ENCODE assay signal across 32 mouse cellular contexts in the genomic region with DNA sequence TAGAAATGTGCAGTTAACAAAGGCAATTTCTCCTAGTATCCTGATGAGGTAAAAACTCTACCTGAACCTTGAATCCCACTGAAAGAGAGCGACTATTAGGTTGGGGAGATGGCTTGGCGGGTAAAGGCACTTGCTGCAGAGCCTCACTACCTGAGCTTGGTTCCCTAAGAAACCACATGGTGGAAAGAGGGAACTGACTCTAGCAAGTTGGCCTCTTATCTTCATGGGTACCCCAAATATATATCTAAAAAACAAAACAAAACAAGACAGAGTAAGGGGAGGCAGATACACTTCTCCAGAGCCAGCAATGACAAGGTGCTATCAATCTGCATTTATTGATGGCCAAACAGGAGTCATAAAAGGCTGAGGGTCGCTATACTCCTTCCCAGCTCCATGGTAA. TPM values are rescaled to one million over a fixed set of nuclear protein-coding genes. Genes with fewer than 3 reads are reported as not detected.
"Had no signal": no experiment of that assay in that cellular context is flagged by ENCODE, and none has a peak within 500 bp of the region (broad histone marks: within the 10 kb centered on the region; RNA-seq: fewer than 3 reads in every experiment).

No protein-coding gene starts in this region.

- H3K4me1 ChIP-seq: heart, embryonic 13.5 days; heart, embryonic 15.5 days; hindbrain, embryonic 12.5 days; intestine, embryonic 15.5 days; limb, embryonic 12.5 days; liver, embryonic 13.5 days; liver, embryonic 15.5 days had no signal

- H3K9me3 ChIP-seq: heart, embryonic 13.5 days; heart, embryonic 15.5 days; hindbrain, embryonic 10.5 days; hindbrain, embryonic 12.5 days; intestine, embryonic 15.5 days; limb, embryonic 10.5 days; liver, embryonic 13.5 days; liver, embryonic 15.5 days had no signal

- H3K4me3 ChIP-seq: gastrocnemius, adult 2 months; heart, embryonic 13.5 days; heart, embryonic 15.5 days; hindbrain, embryonic 10.5 days; hindbrain, embryonic 12.5 days; intestine, embryonic 15.5 days; limb, embryonic 10.5 days; limb, embryonic 12.5 days; liver, embryonic 13.5 days; liver, embryonic 15.5 days had no signal

- H3K27ac ChIP-seq: gastrocnemius, adult 2 months; heart, embryonic 13.5 days; heart, embryonic 15.5 days; hindbrain, embryonic 10.5 days; hindbrain, embryonic 12.5 days; hindbrain, embryonic 14.5 days; intestine, embryonic 15.5 days; limb, embryonic 10.5 days; limb, embryonic 12.5 days; liver, embryonic 13.5 days; liver, embryonic 15.5 days had no signal

- H3K27me3 ChIP-seq: heart, embryonic 15.5 days; hindbrain, embryonic 12.5 days; intestine, embryonic 15.5 days; limb, embryonic 12.5 days; liver, embryonic 13.5 days; liver, embryonic 15.5 days had no signal

- DNase-seq: gastrocnemius, adult 2 months; gastrocnemius, postnatal 10 days; gastrocnemius, postnatal 25 days; heart, postnatal 4 days; kidney, adult 18-20 months; kidney, adult 8-10 months; kidney, postnatal 10 days; kidney, postnatal 25 days; kidney, postnatal 4 days; liver; liver, embryonic 13.5 days; liver, postnatal 0 days had no signal

- H3K36me3 ChIP-seq: heart, embryonic 13.5 days; heart, embryonic 15.5 days; hindbrain, embryonic 10.5 days; hindbrain, embryonic 12.5 days; intestine, embryonic 15.5 days; limb, embryonic 10.5 days; limb, embryonic 12.5 days; liver, embryonic 13.5 days; liver, embryonic 15.5 days had no signal

RNA-seq across cellular contexts. Expression of a gene that starts 8.3 kb away (rescaled TPM):
- total RNA-seq: gastrocnemius, adult 2 months; gastrocnemius, postnatal 10 days; gastrocnemius, postnatal 25 days; gastrocnemius, postnatal 4 days; granulocyte monocyte progenitor cell, adult 5-6 weeks; heart, adult 8-10 months; heart, postnatal 25 days; heart, postnatal 4 days had no signal
- polyA plus RNA-seq: heart, embryonic 11.5 days; heart, embryonic 15.5 days; heart, postnatal 0 days; intestine, embryonic 15.5 days; intestine, postnatal 0 days; kidney, embryonic 14.5 days; kidney, embryonic 16.5 days; limb, embryonic 10.5 days; limb, embryonic 12.5 days; liver, embryonic 11.5 days; liver, embryonic 13.5 days; liver, embryonic 15.5 days; liver, postnatal 0 days had no signal

RNA-seq across cellular contexts. Expression of a gene that starts 19.1 kb away (rescaled TPM):
- total RNA-seq: gastrocnemius, adult 2 months; gastrocnemius, postnatal 10 days; gastrocnemius, postnatal 25 days; gastrocnemius, postnatal 4 days; granulocyte monocyte progenitor cell, adult 5-6 weeks; heart, postnatal 25 days; heart, postnatal 4 days had no signal
- polyA plus RNA-seq: inflammation-experienced regulatory T-cells, adult 6 months; intestine, postnatal 0 days; limb, embryonic 12.5 days; liver, embryonic 11.5 days; liver, embryonic 13.5 days; liver, embryonic 15.5 days; liver, postnatal 0 days had no signal
